Mouse (Mus musculus) heart, postnatal 0 days (tissue): ENCODE data around the gene Ano1. TPM values are rescaled to one million over a fixed set of nuclear protein-coding genes. Genes with fewer than 3 reads are reported as not detected.
A peak's percentile ranks its signal among the peaks of the same experiment; 100 is the strongest.

ENCODE experiments used
- ATAC-seq: fragments of 200-750 bp; cut with Nextera tagmentation; 2 replicates; pipeline ENCODE4 v1.8.0; 2017; ENCODE audit warnings: low read depth, moderate number of reproducible peaks, moderate library complexity; ENCODE audit not compliant: insufficient read depth
- DNase-seq: peaks from one replicate; pipeline ENCODE4 v3.0.0-alpha.2; 2016; ENCODE audit warnings: low spot score
- H3K27ac ChIP-seq: fragments of 300-500 bp; sonication (generic); 2 replicates; pipeline ENCODE4 v1.5.1; 2014; ENCODE audit warnings: low read depth, mild to moderate bottlenecking
- H3K27me3 ChIP-seq: fragments of 300-500 bp; sonication (generic); 2 replicates; pipeline ENCODE4 v1.6.1; 2014; ENCODE audit warnings: low read length, mixed read lengths; ENCODE audit not compliant: control insufficient read depth, insufficient read depth
- H3K36me3 ChIP-seq: fragments of 300-500 bp; sonication (generic); replicated peaks from 2 replicates; pipeline ENCODE4 v1.6.1; 2014; ENCODE audit warnings: low read length, mixed read lengths; ENCODE audit not compliant: control insufficient read depth, insufficient read depth
- H3K4me1 ChIP-seq: fragments of 300-500 bp; sonication (generic); 2 replicates; pipeline ENCODE4 v1.6.1; 2014; ENCODE audit warnings: antibody characterized with exemption; ENCODE audit not compliant: control insufficient read depth, insufficient read depth
- H3K4me2 ChIP-seq: fragments of 300-500 bp; sonication (generic); 2 replicates; pipeline ENCODE4 v1.6.1; 2014; ENCODE audit warnings: low read depth, mild to moderate bottlenecking, low read length, moderate library complexity
- H3K4me3 ChIP-seq: fragments of 300-500 bp; sonication (generic); 2 replicates; pipeline ENCODE4 v1.5.1; 2014; ENCODE audit warnings: low read depth, low read length
- H3K9ac ChIP-seq: fragments of 300-500 bp; sonication (generic); replicated peaks from 2 replicates; pipeline ENCODE4 v1.6.1; 2014; ENCODE audit warnings: low read depth, low read length, mixed read lengths
- H3K9me3 ChIP-seq: fragments of 300-500 bp; sonication (generic); replicated peaks from 2 replicates; pipeline ENCODE4 v1.6.1; 2016; ENCODE audit warnings: low read length; ENCODE audit not compliant: control insufficient read depth
- CTCF ChIP-seq: IDR thresholded peaks from 2 replicates; pipeline ENCODE4 v1.5.1; 2016; ENCODE audit warnings: antibody characterized with exemption, control low read depth, low read depth
- EP300 ChIP-seq: IDR thresholded peaks from 2 replicates; pipeline ENCODE4 v1.6.1; 2016; ENCODE audit warnings: antibody characterized with exemption, low read depth
- WGBS: fragments of 180-500 bp; shearing (Covaris S2); extraction: QIAGEN DNeasy Blood & Tissue Kit; methylation state at CpG from one replicate; pipeline ENCODE4 v1.1.7; 2014; 5-methylcytosine and 5-hydroxymethylcytosine counted together
- polyA plus RNA-seq: library from polyadenylated mRNA; unstranded; fragments of >200 nt; fragmentation: Nextera tagmentation; extraction: Ambion mirVana; gene quantifications from 2 replicates; pipeline ENCODE4 v1.2.1, GENCODE M21; 2015
- total RNA-seq: library from RNA; depleted of rRNA; stranded (reverse); fragments of >200 nt; gene quantifications from 2 replicates; pipeline ENCODE4 v1.2.3, GENCODE M21; 2014; ENCODE audit warnings: low replicate concordance

Ano1 gene
- total and polyA plus RNA-seq, 2 experiments from 2014 or later, result 4.4 to 11.1 TPM

GRCm38 (mm10) chr7:144764537-144765282 lies 12.9 kb upstream of the Ano1 start:
- TF ChIP-seq CTCF (no peak), EP300 (no peak)
- DNase-seq, result no peak

GRCm38 (mm10) chr7:144764013-144764412 lies 12.2 kb upstream of the Ano1 start:
- Histone ChIP-seq H3K27ac (no peak overlapping the region), H3K9ac (no peak overlapping the region), H3K4me1 (no peaks in the 10 kb centered on the region), H3K9me3 (no peaks in the 10 kb centered on the region), H3K4me2 (no peak overlapping the region), H3K4me3 (no peak overlapping the region), H3K27me3 (0 out of 2 replicates have a peak, but pooled peaks cover 4% of the 10 kb centered on the region), H3K36me3 (no peaks in the 10 kb centered on the region)
- ATAC-seq (no peak), DNase-seq (no peak)
- TF ChIP-seq EP300 (no peak), CTCF (no peak)
- 65% methylated on average over 2 of the region's 2 CpGs for WGBS

More at GRCm38 (mm10) chr7:144764537-144765282, 12.9 kb upstream of the Ano1 start:
- Histone ChIP-seq H3K4me2 (no peak overlapping the region), H3K36me3 (no peaks in the 10 kb centered on the region), H3K4me3 (no peak overlapping the region), H3K27ac (no peak overlapping the region), H3K9ac (no peak overlapping the region), H3K27me3 (0 out of 2 replicates have a peak, but pooled peaks cover 4% of the 10 kb centered on the region), H3K9me3 (no peaks in the 10 kb centered on the region), H3K4me1 (no peaks in the 10 kb centered on the region)
- 51% methylated on average over 11 of the region's 11 CpGs for WGBS
- ATAC-seq, result no peak

- H3K4me1 ChIP-seq, result no peaks in the 10 kb centered on the region
- H3K27ac ChIP-seq, result no peak overlapping the region
- H3K9me3 ChIP-seq, result no peaks in the 10 kb centered on the region
- 59% methylated on average over 16 of the region's 16 CpGs for WGBS
- peak; percentile 36; the same call in 1 of the 2 replicates for ATAC-seq
- H3K4me2 ChIP-seq, result no peak overlapping the region
- no peak overlapping the region for H3K9ac ChIP-seq
- no peak for DNase-seq
- H3K4me3 ChIP-seq, result no peak overlapping the region
- 0 out of 2 replicates have a peak, but pooled peaks cover 4% of the 10 kb centered on the region for H3K27me3 ChIP-seq
- no peaks in the 10 kb centered on the region for H3K36me3 ChIP-seq
- TF ChIP-seq EP300 (no peak), CTCF (no peak)
These were observed 10.9 kb upstream of the Ano1 start for GRCm38 (mm10) chr7:144762496-144763235.

DNA sequence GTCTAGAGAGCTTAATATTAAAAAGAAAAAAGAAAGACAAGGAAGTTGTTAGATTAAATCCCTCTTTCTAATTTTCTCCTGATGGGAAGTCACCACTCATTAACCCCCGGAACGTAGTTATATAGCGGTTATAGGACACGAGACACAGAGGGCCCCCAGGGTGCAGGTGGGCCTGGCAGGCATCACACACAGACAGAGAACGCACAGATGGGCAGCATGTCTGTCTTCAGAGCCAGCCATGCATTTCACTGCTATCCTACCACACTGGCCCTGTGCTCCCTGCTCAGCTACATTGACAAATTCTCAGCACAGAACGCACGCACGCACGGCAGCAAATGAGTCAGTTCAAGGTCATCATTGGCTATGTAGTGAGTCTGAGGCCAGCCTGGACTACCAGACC lies 8.5 kb upstream of the Ano1 start:
- 69% methylated on average over 9 of the region's 9 CpGs for WGBS
- no peak overlapping the region for H3K27ac ChIP-seq
- H3K36me3 ChIP-seq, result no peaks in the 10 kb centered on the region
- no peak overlapping the region for H3K4me2 ChIP-seq
- TF ChIP-seq EP300 (no peak), CTCF (no peak)
- no peaks in the 10 kb centered on the region for H3K9me3 ChIP-seq
- DNase-seq (no peak), ATAC-seq (no peak)
- H3K4me1 ChIP-seq, result peaks cover 8% of the 10 kb centered on the region
- H3K27me3 ChIP-seq, result 0 out of 2 replicates have a peak, but pooled peaks cover 4% of the 10 kb centered on the region
- no peak overlapping the region for H3K9ac ChIP-seq
- H3K4me3 ChIP-seq, result no peak overlapping the region

DNA sequence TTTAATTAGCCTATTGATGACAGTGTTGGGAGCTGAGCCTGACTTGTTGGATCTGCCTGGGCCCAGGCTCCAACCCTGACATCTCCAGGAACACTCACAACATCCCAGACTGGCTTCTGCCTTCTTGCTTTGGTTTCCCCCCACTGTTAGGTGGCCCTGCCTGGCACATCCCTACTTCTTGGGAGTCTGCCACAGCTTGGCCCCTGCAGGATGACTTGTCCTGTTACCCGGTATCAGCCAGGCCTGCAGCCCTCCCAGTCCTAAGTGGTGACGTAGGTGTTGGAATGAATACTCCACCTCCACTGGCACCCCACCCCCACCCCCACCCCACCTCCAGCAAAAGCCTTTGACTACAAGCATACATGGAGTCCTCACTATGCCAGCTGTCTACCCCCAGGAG lies 7.7 kb upstream of the Ano1 start:
- Histone ChIP-seq H3K9me3 (no peaks in the 10 kb centered on the region), H3K4me3 (no peak overlapping the region), H3K27me3 (0 out of 2 replicates have a peak, but pooled peaks cover 4% of the 10 kb centered on the region), H3K36me3 (no peaks in the 10 kb centered on the region), H3K4me2 (no peak overlapping the region), H3K27ac (no peak overlapping the region), H3K4me1 (peaks cover 14% of the 10 kb centered on the region), H3K9ac (no peak overlapping the region)
- WGBS, result 39% methylated on average over 2 of the region's 2 CpGs
- DNase-seq (no peak), ATAC-seq (peak; percentile 28)
- no peak for TF ChIP-seq EP300
- TF ChIP-seq CTCF, result no peak
